Mouse (Mus musculus): ENCODE data around the gene Cox11. TPM values are rescaled to one million over a fixed set of nuclear protein-coding genes. Genes with fewer than 3 reads are reported as not detected.

Cox11 gene
- polyA plus RNA-seq, 1 experiment: 8.3 TPM

Other genes with a start within 250 kb of the Cox11 start
- gene Hlf, start 247.3 kb upstream of the Cox11 start, polyA plus RNA-seq (2012; rRNA removed): 0.40 and 1.4 TPM in 2 replicates
- gene Stxbp4, start 89 bp upstream of the Cox11 start, polyA plus RNA-seq (2012; rRNA removed): 0.37 and 0.96 TPM in 2 replicates
- gene Tom1l1, start 50.2 kb downstream of the Cox11 start, polyA plus RNA-seq (2012; rRNA removed): 11.5 and 16.2 TPM in 2 replicates

Measured in large intestine, adult 2 months (tissue).